In the genomic region with DNA sequence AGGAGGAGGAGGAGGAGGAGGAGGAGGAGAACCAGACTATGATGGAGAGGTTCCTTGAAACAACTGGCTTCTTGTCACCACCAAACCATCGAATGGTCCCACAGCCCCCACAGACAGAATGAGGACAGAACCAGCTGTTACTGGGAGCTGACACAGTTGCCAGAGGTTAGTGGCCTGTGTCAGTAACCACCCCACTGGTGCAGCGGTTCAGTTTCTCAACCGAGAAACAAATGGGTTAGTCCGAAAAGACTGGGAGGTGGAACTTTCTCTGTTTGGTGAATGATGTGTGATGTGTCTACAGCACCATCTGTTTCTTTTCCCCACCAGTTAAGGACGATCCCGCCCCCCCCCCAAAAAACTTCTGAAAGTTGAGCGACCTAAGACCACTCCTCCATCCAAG, we compare ENCODE assay signal across 7 mouse cellular contexts. TPM values are rescaled to one million over a fixed set of nuclear protein-coding genes. Genes with fewer than 3 reads are reported as not detected.
DNase-seq lines count a peak whose midpoint lies in the region; ATAC-seq and TF ChIP-seq lines count a peak whose summit lies in the region.

No protein-coding gene starts in this region.

- TF ChIP-seq EP300 in stomach, postnatal 0 days (optimal IDR thresholded peaks at IDR 0.05): no peak

- H3K4me3 ChIP-seq in megakaryocyte, embryonic 14.5 days (replicated peaks): peak overlapping the region; percentile 94
- peak overlapping the region; percentile 76 for H3K4me3 ChIP-seq in hindbrain, embryonic 13.5 days
- peak overlapping the region; percentile 73 for H3K4me3 ChIP-seq in lung, embryonic 16.5 days (ENCODE audit: low read length)
- no peak overlapping the region for H3K4me3 ChIP-seq in stomach, postnatal 0 days (ENCODE audit: low read depth, low read length)

- peaks cover 25% of the 10 kb centered on the region for H3K4me1 ChIP-seq in megakaryocyte, embryonic 14.5 days
- peaks cover 16% of the 10 kb centered on the region for H3K4me1 ChIP-seq in hindbrain, embryonic 13.5 days (replicated peaks)
- H3K4me1 ChIP-seq in lung, embryonic 16.5 days (replicated peaks; ENCODE audit: control insufficient read depth, insufficient read depth, low read length): no peaks in the 10 kb centered on the region
- H3K4me1 ChIP-seq in stomach, postnatal 0 days (replicated peaks; ENCODE audit: control insufficient read depth, insufficient read depth): peaks cover 3% of the 10 kb centered on the region; the same call in 1 of the 2 replicates

- DNase-seq in stomach, postnatal 0 days (ENCODE audit: low spot score): no peak
- no peak for DNase-seq in cerebellum, postnatal 14 days
- no peak for DNase-seq in spleen, adult 18-20 months

- no peaks in the 10 kb centered on the region for H3K36me3 ChIP-seq in megakaryocyte, embryonic 14.5 days (replicated peaks; ENCODE audit: low read length)
- no peaks in the 10 kb centered on the region for H3K36me3 ChIP-seq in hindbrain, embryonic 13.5 days
- H3K36me3 ChIP-seq in lung, embryonic 16.5 days (ENCODE audit: control insufficient read depth, insufficient read depth, low read length): no peaks in the 10 kb centered on the region
- no peaks in the 10 kb centered on the region for H3K36me3 ChIP-seq in stomach, postnatal 0 days (ENCODE audit: control insufficient read depth, insufficient read depth, low read length)

- 34% methylated on average over 7 of the region's 7 CpGs for WGBS in hindbrain, embryonic 13.5 days
- 9% methylated on average over 7 of the region's 7 CpGs for WGBS in lung, embryonic 16.5 days
- 10% methylated on average over 7 of the region's 7 CpGs for WGBS in stomach, postnatal 0 days

- H3K4me2 ChIP-seq in hindbrain, embryonic 13.5 days: peak overlapping the region; percentile 85
- peak overlapping the region; percentile 96; the same call in 1 of the 2 replicates for H3K4me2 ChIP-seq in lung, embryonic 16.5 days (ENCODE audit: low read depth, low read length)
- peak overlapping the region; percentile 96; the same call in 1 of the 2 replicates for H3K4me2 ChIP-seq in stomach, postnatal 0 days (replicated peaks; ENCODE audit: low read depth)

- H3K27ac ChIP-seq in hindbrain, embryonic 13.5 days: no peak overlapping the region
- H3K27ac ChIP-seq in lung, embryonic 16.5 days (ENCODE audit: low read length): no peak overlapping the region
- H3K27ac ChIP-seq in stomach, postnatal 0 days (replicated peaks): no peak overlapping the region

- TF ChIP-seq CTCF in stomach, postnatal 0 days (IDR thresholded peaks at IDR 0.05; ENCODE audit: low read depth): no peak

- H3K9me3 ChIP-seq in megakaryocyte, embryonic 14.5 days: no peaks in the 10 kb centered on the region
- H3K9me3 ChIP-seq in hindbrain, embryonic 13.5 days: no peaks in the 10 kb centered on the region
- no peaks in the 10 kb centered on the region for H3K9me3 ChIP-seq in lung, embryonic 16.5 days (ENCODE audit: control insufficient read depth, low read length)
- H3K9me3 ChIP-seq in stomach, postnatal 0 days (ENCODE audit: control insufficient read depth, low read length): no peaks in the 10 kb centered on the region

- ATAC-seq in megakaryocyte, adult 5-6 weeks (ENCODE audit: poor library complexity, severe bottlenecking): no peak
- ATAC-seq in hindbrain, embryonic 13.5 days (ENCODE audit: low FRiP score): no peak
- ATAC-seq in lung, embryonic 16.5 days (ENCODE audit: low read depth): peak; percentile 54
- ATAC-seq in stomach, postnatal 0 days (ENCODE audit: low FRiP score, low TSS enrichment): no peak

- peaks cover 60% of the 10 kb centered on the region for H3K27me3 ChIP-seq in megakaryocyte, embryonic 14.5 days (replicated peaks)
- H3K27me3 ChIP-seq in hindbrain, embryonic 13.5 days: peaks cover 37% of the 10 kb centered on the region
- no peaks in the 10 kb centered on the region; the same call in none of the 2 replicates for H3K27me3 ChIP-seq in lung, embryonic 16.5 days (ENCODE audit: control insufficient read depth, insufficient read depth, low read depth, low read length)
- H3K27me3 ChIP-seq in stomach, postnatal 0 days (ENCODE audit: control insufficient read depth, insufficient read depth, low read length): no peaks in the 10 kb centered on the region

- no peak overlapping the region for H3K9ac ChIP-seq in hindbrain, embryonic 13.5 days
- H3K9ac ChIP-seq in lung, embryonic 16.5 days (ENCODE audit: low read length): no peak overlapping the region
- no peak overlapping the region for H3K9ac ChIP-seq in stomach, postnatal 0 days (ENCODE audit: low read length)

RNA-seq across cellular contexts. Expression of a gene that starts 1.0 kb away (rescaled TPM):
- polyA plus RNA-seq in megakaryocyte, embryonic 14.5 days (2012; ENCODE audit: insufficient read depth, low replicate concordance): not detected in 2 replicates
- 0.69 TPM in 1 of 2 replicates, not detected in the other for total RNA-seq in megakaryocyte, adult 5-6 weeks (2015)
- not detected in 2 replicates for total RNA-seq in megakaryocyte, adult 5-6 weeks (2017)
- polyA plus RNA-seq in hindbrain, embryonic 13.5 days (2015; fragmentation: Nextera tagmentation; extraction: Ambion mirVana): 2.1 and 3.0 TPM in 2 replicates
- 4.6 and 5.7 TPM in 2 replicates for polyA plus RNA-seq in lung, embryonic 16.5 days (2015; fragmentation: Nextera tagmentation; extraction: Ambion mirVana)
- polyA plus RNA-seq in stomach, postnatal 0 days (2015; fragmentation: Nextera tagmentation; extraction: Ambion mirVana): 0.67 and 0.70 TPM in 2 replicates
